Mouse (Mus musculus): ENCODE results near the gene Igfbp6.

GRCm38 (mm10) chr15:102100996-102101671 is 43.0 kb upstream of the Igfbp6 start:
- TF ChIP-seq POLR2A (IDR thresholded peaks at IDR 0.05; ENCODE audit: insufficient read depth, low read depth, low read length), result no peak
- peak; percentile 46; the same call in 1 of the 2 replicates for TF ChIP-seq CTCF (IDR thresholded peaks at IDR 0.05; ENCODE audit: insufficient read depth, low read depth, low read length)

Measured in olfactory bulb, adult 2 months (tissue).